Mouse (Mus musculus) bone marrow macrophage, adult 2 months (primary cell): ENCODE measurements around the gene 1700057G04Rik.

ENCODE experiments used
- CTCF ChIP-seq: IDR thresholded peaks from 2 replicates; pipeline ENCODE4 v1.5.1; 2012; ENCODE audit warnings: low read depth, mild to moderate bottlenecking, low read length, moderate library complexity
- POLR2A ChIP-seq: IDR thresholded peaks from 2 replicates; pipeline ENCODE4 v1.6.1; 2012; ENCODE audit warnings: mild to moderate bottlenecking, low read depth, low read length, borderline replicate concordance

DNA sequence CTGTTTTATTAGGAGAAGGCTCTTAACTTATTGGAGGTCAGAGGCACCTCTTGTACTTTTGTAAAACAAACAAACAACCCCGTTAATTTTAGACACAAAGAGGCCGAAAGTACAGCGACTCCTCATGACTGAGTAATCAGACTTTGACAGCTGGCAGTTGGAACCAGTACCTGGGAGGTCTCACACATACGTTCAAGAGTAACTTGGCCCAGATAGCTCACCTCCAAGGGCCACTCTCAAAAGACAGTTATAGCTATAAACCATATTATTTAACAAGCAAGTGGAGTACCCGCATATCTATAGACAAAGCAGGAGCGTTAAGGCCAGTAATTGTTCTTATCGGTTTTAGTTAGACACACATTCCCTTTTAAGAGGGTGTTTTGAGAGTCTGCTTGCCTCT lies 32.8 kb upstream of the 1700057G04Rik start:
- TF ChIP-seq POLR2A (no peak), CTCF (no peak)
